ENCODE assay signal across 17 mouse cellular contexts in genomic region chr9:119518177-119518576, GRCm38 (mm10).
"Had no signal": no experiment of that assay in that cellular context is flagged by ENCODE, and none has a peak within 500 bp of the region (broad histone marks: within the 10 kb centered on the region; RNA-seq: fewer than 3 reads in every experiment).

No protein-coding gene starts in this region.

- ATAC-seq: liver, postnatal 0 days; lung, postnatal 0 days had no signal

- H3K4me1 ChIP-seq: limb, embryonic 12.5 days had no signal

- H3K4me2 ChIP-seq: limb, embryonic 12.5 days; limb, embryonic 15.5 days; liver, embryonic 11.5 days; midbrain, embryonic 12.5 days had no signal

- H3K9me3 ChIP-seq: limb, embryonic 12.5 days; limb, embryonic 15.5 days; midbrain, embryonic 12.5 days had no signal

- H3K4me3 ChIP-seq: limb, embryonic 12.5 days; limb, embryonic 15.5 days; midbrain, embryonic 12.5 days had no signal

- H3K36me3 ChIP-seq: limb, embryonic 12.5 days; limb, embryonic 15.5 days; midbrain, embryonic 12.5 days had no signal

- DNase-seq: kidney, adult 9 months; kidney, postnatal 14 days; liver, postnatal 0 days; right cerebral cortex, adult 18-20 months; right cerebral cortex, postnatal 4 days; thymus, adult 2 months; thymus, postnatal 14 days; thymus, postnatal 4 days had no signal

- H3K27ac ChIP-seq: limb, embryonic 12.5 days; limb, embryonic 15.5 days; liver, embryonic 14.5 days; macrophage; midbrain, embryonic 12.5 days; stomach, postnatal 0 days had no signal

- H3K9ac ChIP-seq: limb, embryonic 12.5 days; limb, embryonic 15.5 days; liver, embryonic 14.5 days; liver, postnatal 0 days; lung, embryonic 14.5 days had no signal
